Mouse (Mus musculus) ES-Bruce4 (cell line): ENCODE results near the gene Rhbg. TPM values are rescaled to one million over a fixed set of nuclear protein-coding genes. Genes with fewer than 3 reads are reported as not detected.

ENCODE experiments used
- H3K27ac ChIP-seq: 2 replicates; pipeline ENCODE4 v1.5.1; 2012; ENCODE audit warnings: low read length, inconsistent platforms; ENCODE audit not compliant: insufficient read depth
- H3K27me3 ChIP-seq: 2 replicates; pipeline ENCODE4 v1.6.1; 2012; ENCODE audit warnings: mild to moderate bottlenecking, low read length, inconsistent platforms; ENCODE audit not compliant: control insufficient read depth, poor library complexity, insufficient read depth, severe bottlenecking
- H3K36me3 ChIP-seq: 2 replicates; pipeline ENCODE4 v1.6.1; 2012; ENCODE audit warnings: inconsistent platforms, mild to moderate bottlenecking, low read length, moderate library complexity; ENCODE audit not compliant: control insufficient read depth, poor library complexity, insufficient read depth, severe bottlenecking
- H3K4me1 ChIP-seq: one replicate; pipeline ENCODE4 v1.8.1; 2011; ENCODE audit warnings: low read length; ENCODE audit not compliant: control insufficient read depth, insufficient read depth
- H3K4me3 ChIP-seq: 2 replicates; pipeline ENCODE4 v1.5.1; 2011; ENCODE audit warnings: low read depth, mild to moderate bottlenecking, low read length
- H3K9ac ChIP-seq: 2 replicates; pipeline ENCODE4 v1.6.1; 2012; ENCODE audit warnings: low read depth, mild to moderate bottlenecking, inconsistent platforms; ENCODE audit not compliant: poor library complexity, severe bottlenecking
- H3K9me3 ChIP-seq: replicated peaks from 2 replicates; pipeline ENCODE4 v1.6.1; 2012; ENCODE audit warnings: mild to moderate bottlenecking, low read length, inconsistent platforms; ENCODE audit not compliant: control insufficient read depth, poor library complexity, insufficient read depth, severe bottlenecking
- CTCF ChIP-seq: IDR thresholded peaks from one replicate; pipeline ENCODE4 v1.8.1; 2011; ENCODE audit warnings: low read depth, low read length
- EP300 ChIP-seq: IDR thresholded peaks from 2 replicates; pipeline ENCODE4 v1.6.1; 2011; ENCODE audit warnings: low read depth, low read length; ENCODE audit not compliant: insufficient read depth
- POLR2A ChIP-seq: IDR thresholded peaks from one replicate; pipeline ENCODE4 v1.8.1; 2011; ENCODE audit warnings: low read length; ENCODE audit not compliant: insufficient read depth
- polyA plus RNA-seq: library from polyadenylated mRNA; stranded (reverse); fragments of >200 nt; gene quantifications from 2 replicates; pipeline ENCODE4 v1.2.4, GENCODE M21; 2011; ENCODE audit warnings: low read depth; ENCODE audit not compliant: missing spikeins, insufficient read depth, insufficient read length

Rhbg gene
- polyA plus RNA-seq, 1 experiment, result 0.82 TPM

DNA sequence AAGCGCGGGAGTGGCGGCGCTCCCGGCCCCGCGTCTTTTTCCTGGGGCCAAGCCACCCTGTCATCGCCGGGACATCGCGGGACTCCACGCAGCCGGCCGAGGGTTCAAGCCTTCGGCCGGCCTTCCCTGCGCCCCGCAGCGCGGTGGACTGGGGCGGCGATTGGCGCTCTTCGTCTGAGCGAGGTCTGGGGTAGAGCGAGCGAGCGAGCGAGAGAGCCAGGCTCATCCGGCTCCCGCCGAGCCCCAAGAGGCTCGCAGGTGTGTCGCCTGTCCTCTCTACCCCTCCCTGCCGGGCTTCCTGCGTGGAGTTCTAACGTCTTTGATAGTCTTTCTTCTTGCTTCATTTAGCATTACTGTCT lies 53.6 kb downstream of the Rhbg start:
- Histone ChIP-seq H3K4me1 (no peaks in the 10 kb centered on the region), H3K27me3 (peaks cover 22% of the 10 kb centered on the region), H3K9me3 (no peaks in the 10 kb centered on the region), H3K9ac (peak overlapping the region; percentile 74), H3K36me3 (no peaks in the 10 kb centered on the region), H3K4me3 (peak overlapping the region; percentile 34), H3K27ac (no peak overlapping the region)
- TF ChIP-seq POLR2A (no peak), CTCF (no peak), EP300 (no peak)

DNA sequence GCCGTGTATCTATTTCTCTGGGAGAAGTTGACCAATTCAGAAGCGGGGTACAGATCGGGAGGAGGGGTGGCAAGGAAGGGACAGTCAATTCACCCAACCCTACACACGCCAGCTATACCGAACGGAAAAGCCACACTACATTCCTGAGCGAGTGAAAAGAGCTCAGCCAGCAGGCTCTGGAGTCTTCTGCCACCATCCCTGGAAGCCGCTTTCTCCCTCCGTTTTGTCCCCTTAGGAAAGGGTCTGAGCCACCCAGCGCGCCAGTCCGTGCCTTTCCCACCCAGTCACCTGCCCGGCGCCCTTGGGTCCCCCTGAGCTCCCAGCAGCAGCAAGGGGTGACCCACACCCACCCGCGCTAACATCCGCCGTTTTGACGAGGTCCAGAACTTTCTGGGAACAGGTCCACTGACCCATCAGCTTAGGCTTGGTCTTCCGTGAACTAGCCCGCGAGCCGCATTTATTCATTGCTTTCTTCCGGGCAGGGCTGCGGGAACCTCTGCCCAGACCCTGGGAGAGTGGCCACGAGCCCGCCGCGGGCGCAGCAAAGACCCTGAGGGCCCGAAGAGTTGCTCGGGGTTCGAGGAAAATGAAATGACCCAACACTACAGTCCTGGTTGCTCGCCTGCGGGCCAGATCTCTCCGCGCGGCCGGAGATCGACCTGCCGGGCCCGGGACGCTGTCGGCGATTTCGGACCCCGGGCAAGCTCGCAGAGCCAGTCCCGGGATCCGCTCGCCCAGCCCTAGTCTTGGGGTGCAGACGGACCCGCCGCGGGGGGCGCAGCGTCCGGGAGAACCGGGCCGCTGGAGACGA lies 54.1 kb downstream of the Rhbg start:
- Histone ChIP-seq H3K9ac (peak overlapping the region; percentile 74), H3K4me1 (no peaks in the 10 kb centered on the region), H3K27me3 (peaks cover 22% of the 10 kb centered on the region), H3K4me3 (peak overlapping the region; percentile 34), H3K36me3 (no peaks in the 10 kb centered on the region), H3K27ac (no peak overlapping the region), H3K9me3 (no peaks in the 10 kb centered on the region)
- TF ChIP-seq CTCF, result no peak
- TF ChIP-seq POLR2A, result no peak
- TF ChIP-seq EP300, result no peak

DNA sequence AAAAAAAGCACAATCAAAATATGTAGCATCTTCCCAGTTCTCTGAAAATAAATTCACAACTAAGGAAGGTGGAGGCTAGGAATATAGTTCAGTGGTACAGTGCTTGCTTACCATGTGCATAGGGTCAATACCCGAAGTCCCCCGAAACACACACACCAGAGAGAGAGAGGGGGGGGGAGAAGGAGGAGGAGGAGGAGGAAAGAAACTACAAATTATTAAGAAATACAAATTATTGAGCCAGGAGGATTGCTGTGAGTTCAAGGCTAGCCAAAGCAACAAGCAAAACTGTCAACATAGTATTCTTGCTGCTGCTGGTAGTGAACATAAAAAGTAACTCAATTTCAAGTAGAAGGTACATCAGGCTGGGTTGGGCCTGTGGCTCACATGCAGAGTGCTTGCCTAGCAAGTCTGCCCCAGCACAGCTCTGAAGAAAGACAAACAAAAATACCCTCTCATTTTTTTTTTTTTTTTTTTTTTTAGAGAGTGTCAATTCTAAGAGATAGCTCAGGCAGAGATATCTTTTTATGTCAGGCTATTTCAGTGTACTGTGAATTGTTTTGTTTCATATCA lies 54.9 kb downstream of the Rhbg start:
- H3K4me3 ChIP-seq, result no peak overlapping the region
- H3K36me3 ChIP-seq, result no peaks in the 10 kb centered on the region
- peaks cover 22% of the 10 kb centered on the region for H3K27me3 ChIP-seq
- H3K27ac ChIP-seq, result no peak overlapping the region
- H3K9ac ChIP-seq, result no peak overlapping the region
- H3K9me3 ChIP-seq, result no peaks in the 10 kb centered on the region
- TF ChIP-seq CTCF, result no peak
- no peak for TF ChIP-seq POLR2A
- no peak for TF ChIP-seq EP300
- no peaks in the 10 kb centered on the region for H3K4me1 ChIP-seq

DNA sequence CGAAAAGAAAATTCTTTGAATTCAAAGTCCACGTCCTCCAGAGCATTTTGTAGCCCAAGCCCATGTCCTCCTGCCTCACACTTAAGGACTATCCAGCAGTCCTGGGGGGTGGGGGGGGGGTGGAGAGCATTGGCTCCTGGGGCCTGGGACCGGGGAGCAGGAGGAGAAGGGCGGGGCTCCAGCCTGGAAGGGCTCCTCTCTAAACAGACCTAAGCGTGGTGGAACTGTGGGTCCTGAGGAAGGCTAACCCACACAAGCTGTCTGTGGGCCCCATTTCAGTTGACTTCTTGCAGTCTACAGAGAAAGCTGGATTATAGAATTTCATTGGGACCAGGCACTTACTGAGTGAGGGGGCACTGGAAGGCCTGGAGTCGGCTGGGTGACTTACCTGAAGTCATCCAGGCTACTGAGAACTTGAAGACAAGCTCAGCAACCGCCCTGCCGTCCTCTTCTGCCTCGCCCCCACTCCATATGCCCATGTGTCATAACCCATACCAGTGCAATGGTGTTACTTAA lies 55.9 kb downstream of the Rhbg start:
- Histone ChIP-seq H3K4me1 (no peaks in the 10 kb centered on the region), H3K27ac (no peak overlapping the region), H3K9ac (no peak overlapping the region), H3K27me3 (peaks cover 19% of the 10 kb centered on the region), H3K36me3 (no peaks in the 10 kb centered on the region), H3K4me3 (no peak overlapping the region), H3K9me3 (no peaks in the 10 kb centered on the region)
- TF ChIP-seq EP300 (no peak), CTCF (no peak), POLR2A (no peak)

DNA sequence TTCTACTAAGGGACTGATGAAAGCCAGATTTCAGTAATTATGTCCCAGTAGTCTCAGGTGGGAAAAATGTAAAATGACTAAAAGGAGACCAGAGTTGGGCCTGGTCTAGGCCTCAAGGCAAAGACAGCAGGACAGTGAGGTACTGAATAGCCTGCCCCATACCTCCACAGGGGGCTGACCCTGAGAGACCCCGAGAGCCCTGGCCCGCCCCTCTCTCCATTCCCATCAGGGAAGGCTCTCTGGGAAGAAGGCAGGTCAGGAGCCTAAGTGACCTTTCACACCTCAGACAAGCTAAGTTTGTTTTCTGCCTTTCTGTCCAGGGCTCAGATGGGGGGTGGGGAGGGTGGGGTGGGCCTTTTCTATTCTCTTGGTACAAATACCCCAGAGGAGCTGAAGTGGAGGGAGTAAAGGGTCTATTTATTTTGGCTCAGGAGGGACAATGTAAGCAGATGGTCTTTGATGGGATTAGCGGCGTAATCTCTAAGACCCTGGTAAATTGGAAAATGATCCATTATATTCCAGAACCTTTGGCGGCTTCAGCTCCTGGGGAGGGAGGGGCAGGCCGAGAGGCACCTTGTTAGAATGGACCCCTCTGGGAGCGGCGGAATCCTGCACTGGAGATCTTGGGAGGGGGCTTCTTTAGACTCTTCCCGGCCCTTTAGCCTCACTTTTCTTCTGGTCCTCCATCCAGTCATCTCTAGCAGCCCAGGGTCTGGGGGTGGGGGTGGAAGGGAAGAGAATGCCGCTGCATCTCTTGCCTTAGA lies 56.6 kb downstream of the Rhbg start:
- no peak overlapping the region for H3K27ac ChIP-seq
- no peaks in the 10 kb centered on the region for H3K9me3 ChIP-seq
- no peak overlapping the region for H3K9ac ChIP-seq
- no peak for TF ChIP-seq EP300
- no peak for TF ChIP-seq CTCF
- no peak for TF ChIP-seq POLR2A
- H3K4me3 ChIP-seq, result no peak overlapping the region
- no peaks in the 10 kb centered on the region for H3K36me3 ChIP-seq
- H3K4me1 ChIP-seq, result no peaks in the 10 kb centered on the region
- H3K27me3 ChIP-seq, result peaks cover 18% of the 10 kb centered on the region

Other genes with a start within 250 kb of the Rhbg start
- gene Hapln2, start 227.1 kb downstream of the Rhbg start, polyA plus RNA-seq, result not detected in 2 replicates
- gene Gpatch4, start 211.6 kb downstream of the Rhbg start, polyA plus RNA-seq, result 27.7 and 27.8 TPM in 2 replicates
- 63.0 and 67.1 TPM in 2 replicates for gene Naxe, start 196.2 kb downstream of the Rhbg start, polyA plus RNA-seq
- gene Ttc24, start 176.4 kb downstream of the Rhbg start, polyA plus RNA-seq, result not detected in 2 replicates
- 28.2 and 30.9 TPM in 2 replicates for gene Iqgap3, start 172.7 kb downstream of the Rhbg start, polyA plus RNA-seq
- 41.5 and 48.1 TPM in 2 replicates for gene Mef2d, start 112.3 kb downstream of the Rhbg start, polyA plus RNA-seq
- 0.72 and 3.6 TPM in 2 replicates for gene Gm38392, start 32.5 kb upstream of the Rhbg start, polyA plus RNA-seq
- 15.5 and 19.8 TPM in 2 replicates for gene Tsacc, start 42.3 kb upstream of the Rhbg start, polyA plus RNA-seq
- 584 and 609 TPM in 2 replicates for gene Cct3, start 42.4 kb upstream of the Rhbg start, polyA plus RNA-seq
- gene Glmp, start 70.3 kb upstream of the Rhbg start, polyA plus RNA-seq, result 89.0 and 93.3 TPM in 2 replicates
- 9.1 and 12.8 TPM in 2 replicates for gene Tmem79, start 81.4 kb upstream of the Rhbg start, polyA plus RNA-seq
- gene Smg5, start 81.6 kb upstream of the Rhbg start, polyA plus RNA-seq, result 70.7 and 84.2 TPM in 2 replicates
- gene Paqr6, start 109.9 kb upstream of the Rhbg start, polyA plus RNA-seq, result 4.9 and 6.8 TPM in 2 replicates
- 1.0 and 1.4 TPM in 2 replicates for gene Bglap3, start 118.0 kb upstream of the Rhbg start, polyA plus RNA-seq
- gene Bglap2, start 124.0 kb upstream of the Rhbg start, polyA plus RNA-seq, result not detected in 2 replicates
- gene Bglap, start 129.8 kb upstream of the Rhbg start, polyA plus RNA-seq, result not detected in 2 replicates
- gene Pmf1, start 155.6 kb upstream of the Rhbg start, polyA plus RNA-seq, result 88.6 and 102 TPM in 2 replicates
- gene Slc25a44, start 170.4 kb upstream of the Rhbg start, polyA plus RNA-seq, result 13.5 and 14.7 TPM in 2 replicates
- 2.3 and 4.0 TPM in 2 replicates for gene Sema4a, start 206.5 kb upstream of the Rhbg start, polyA plus RNA-seq